Mouse (Mus musculus) hindbrain, embryonic 16.5 days (tissue): ENCODE results near the gene Rsc1a1. TPM values are rescaled to one million over a fixed set of nuclear protein-coding genes. Genes with fewer than 3 reads are reported as not detected.

Experiments
- ATAC-seq: fragments of 200-750 bp; cut with Nextera tagmentation; 2 replicates; pipeline ENCODE4 v1.8.0; 2017; ENCODE audit warnings: moderate TSS enrichment, moderate library complexity
- H3K27ac ChIP-seq: fragments of 300-500 bp; sonication (generic); 2 replicates; pipeline ENCODE4 v1.5.1; 2014; ENCODE audit warnings: low read depth, mild to moderate bottlenecking, control low read depth, low read length, moderate library complexity
- H3K27me3 ChIP-seq: fragments of 300-500 bp; sonication (generic); replicated peaks from 2 replicates; pipeline ENCODE4 v1.6.1; 2014; ENCODE audit warnings: low read length; ENCODE audit not compliant: control insufficient read depth, insufficient read depth
- H3K36me3 ChIP-seq: fragments of 300-500 bp; sonication (generic); 2 replicates; pipeline ENCODE4 v1.6.1; 2014; ENCODE audit warnings: mild to moderate bottlenecking, low read length, moderate library complexity, mixed read lengths; ENCODE audit not compliant: control insufficient read depth, insufficient read depth
- H3K4me1 ChIP-seq: fragments of 300-500 bp; sonication (generic); 2 replicates; pipeline ENCODE4 v1.6.1; 2014; ENCODE audit warnings: low read depth, low read length; ENCODE audit not compliant: control insufficient read depth, insufficient read depth
- H3K4me2 ChIP-seq: fragments of 300-500 bp; sonication (generic); 2 replicates; pipeline ENCODE4 v1.6.1; 2014; ENCODE audit warnings: mild to moderate bottlenecking, low read length, control low read depth, moderate library complexity
- H3K4me3 ChIP-seq: fragments of 300-500 bp; sonication (generic); 2 replicates; pipeline ENCODE4 v1.5.1; 2014; ENCODE audit warnings: mild to moderate bottlenecking, low read length, control low read depth, moderate library complexity
- H3K9ac ChIP-seq: fragments of 300-500 bp; sonication (generic); 2 replicates; pipeline ENCODE4 v1.6.1; 2014; ENCODE audit warnings: low read depth, mild to moderate bottlenecking, control low read depth, low read length, moderate library complexity
- H3K9me3 ChIP-seq: fragments of 300-500 bp; sonication (generic); 2 replicates; pipeline ENCODE4 v1.6.1; 2014; ENCODE audit warnings: mild to moderate bottlenecking, low read length, moderate library complexity; ENCODE audit not compliant: control insufficient read depth
- WGBS: fragments of 180-500 bp; shearing (Covaris S2); extraction: QIAGEN DNeasy Blood & Tissue Kit; methylation state at CpG from one replicate; pipeline ENCODE4 v1.1.7; 2014; 5-methylcytosine and 5-hydroxymethylcytosine counted together
- polyA plus RNA-seq: library from polyadenylated mRNA; unstranded; fragments of >200 nt; fragmentation: Nextera tagmentation; extraction: Ambion mirVana; gene quantifications from 2 replicates; pipeline ENCODE4 v1.2.1, GENCODE M21; 2015

The Rsc1a1 gene
- polyA plus RNA-seq, 1 experiment from 2014 or later = not detected

- no peak for ATAC-seq
- Histone ChIP-seq H3K27me3 (no peaks in the 10 kb centered on the region), H3K9me3 (no peaks in the 10 kb centered on the region), H3K4me3 (no peak overlapping the region), H3K27ac (no peak overlapping the region), H3K4me1 (peaks cover 8% of the 10 kb centered on the region; the same call in 1 of the 2 replicates), H3K36me3 (peaks cover 10% of the 10 kb centered on the region; the same call in 1 of the 2 replicates), H3K9ac (no peak overlapping the region), H3K4me2 (no peak overlapping the region)
- 91% methylated on average over 8 of the region's 8 CpGs for WGBS
These were observed 32.4 kb downstream of the Rsc1a1 start for GRCm38 (mm10) chr4:141653044-141653443.

GRCm38 (mm10) chr4:141651944-141652343 is 33.5 kb downstream of the Rsc1a1 start:
- no peak overlapping the region for H3K9ac ChIP-seq
- WGBS = 79% methylated on average over 10 of the region's 10 CpGs
- no peaks in the 10 kb centered on the region for H3K27me3 ChIP-seq
- H3K27ac ChIP-seq = no peak overlapping the region
- H3K4me2 ChIP-seq = no peak overlapping the region
- H3K36me3 ChIP-seq = peaks cover 8% of the 10 kb centered on the region; the same call in 1 of the 2 replicates
- no peak overlapping the region for H3K4me3 ChIP-seq
- H3K9me3 ChIP-seq = no peaks in the 10 kb centered on the region
- no peak for ATAC-seq
- H3K4me1 ChIP-seq = peaks cover 8% of the 10 kb centered on the region; the same call in 1 of the 2 replicates

DNA sequence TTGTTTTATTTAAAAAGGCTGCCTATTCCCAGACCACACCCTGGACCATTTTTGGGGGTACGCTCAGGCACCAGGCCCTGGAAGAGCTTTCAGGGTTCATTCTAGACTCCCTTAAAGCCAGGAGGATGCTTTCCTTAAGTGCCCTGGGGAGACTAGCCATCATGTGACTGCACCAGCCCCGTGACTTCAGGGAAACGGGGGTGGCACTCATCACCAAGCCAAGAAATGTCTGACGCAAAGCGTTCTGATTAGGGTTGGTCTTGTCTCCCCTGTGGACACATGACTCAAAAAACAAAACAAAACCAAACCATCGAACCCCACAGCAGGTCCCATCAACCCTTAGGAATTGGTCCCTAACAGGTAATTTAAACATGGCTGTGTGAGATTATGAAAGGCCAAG is 34.1 kb downstream of the Rsc1a1 start:
- H3K27ac ChIP-seq = no peak overlapping the region
- H3K9ac ChIP-seq = no peak overlapping the region
- no peak overlapping the region for H3K4me2 ChIP-seq
- 79% methylated on average over 6 of the region's 6 CpGs for WGBS
- H3K9me3 ChIP-seq = no peaks in the 10 kb centered on the region
- H3K4me1 ChIP-seq = peaks cover 8% of the 10 kb centered on the region; the same call in 1 of the 2 replicates
- no peak overlapping the region for H3K4me3 ChIP-seq
- H3K36me3 ChIP-seq = peaks cover 5% of the 10 kb centered on the region; the same call in 1 of the 2 replicates
- H3K27me3 ChIP-seq = no peaks in the 10 kb centered on the region
- no peak for ATAC-seq

GRCm38 (mm10) chr4:141649244-141649643 is 36.2 kb downstream of the Rsc1a1 start:
- 55% methylated on average over 6 of the region's 6 CpGs for WGBS
- peak; percentile 37; the same call in 1 of the 2 replicates for ATAC-seq

DNA sequence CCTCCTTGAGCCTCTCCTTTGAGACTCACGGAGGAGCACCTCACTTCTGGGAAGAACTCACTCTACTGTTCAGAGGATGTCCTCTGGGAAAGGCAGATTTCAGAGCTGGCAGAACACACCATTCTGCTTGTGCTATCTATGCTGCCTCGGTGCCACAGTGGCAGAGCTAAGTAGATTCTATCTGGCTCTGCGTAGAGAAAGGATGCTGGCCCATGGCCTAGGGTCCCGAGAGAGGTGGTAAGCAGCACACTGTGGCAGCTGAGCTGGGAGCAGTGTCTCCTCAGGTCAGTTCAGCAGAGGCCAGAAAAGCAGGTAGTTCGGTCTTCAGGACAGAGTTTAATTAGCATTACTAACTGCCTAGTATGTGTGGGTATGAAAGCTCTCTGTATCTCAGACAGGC is 37.1 kb downstream of the Rsc1a1 start:
- Histone ChIP-seq H3K27me3 (no peaks in the 10 kb centered on the region), H3K4me3 (no peak overlapping the region), H3K36me3 (peaks cover 5% of the 10 kb centered on the region; the same call in 1 of the 2 replicates), H3K4me2 (no peak overlapping the region), H3K4me1 (peaks cover 17% of the 10 kb centered on the region), H3K9me3 (no peaks in the 10 kb centered on the region), H3K27ac (no peak overlapping the region), H3K9ac (no peak overlapping the region)
- WGBS = 71% methylated on average over 5 of the region's 5 CpGs
- ATAC-seq = no peak

More at GRCm38 (mm10) chr4:141649244-141649643, 36.2 kb downstream of the Rsc1a1 start:
- Histone ChIP-seq H3K9me3 (no peaks in the 10 kb centered on the region), H3K36me3 (peaks cover 5% of the 10 kb centered on the region; the same call in 1 of the 2 replicates), H3K4me2 (no peak overlapping the region), H3K4me3 (no peak overlapping the region), H3K4me1 (peaks cover 8% of the 10 kb centered on the region; the same call in 1 of the 2 replicates), H3K9ac (no peak overlapping the region), H3K27me3 (no peaks in the 10 kb centered on the region), H3K27ac (peak overlapping the region; percentile 48; the same call in 1 of the 2 replicates)

DNA sequence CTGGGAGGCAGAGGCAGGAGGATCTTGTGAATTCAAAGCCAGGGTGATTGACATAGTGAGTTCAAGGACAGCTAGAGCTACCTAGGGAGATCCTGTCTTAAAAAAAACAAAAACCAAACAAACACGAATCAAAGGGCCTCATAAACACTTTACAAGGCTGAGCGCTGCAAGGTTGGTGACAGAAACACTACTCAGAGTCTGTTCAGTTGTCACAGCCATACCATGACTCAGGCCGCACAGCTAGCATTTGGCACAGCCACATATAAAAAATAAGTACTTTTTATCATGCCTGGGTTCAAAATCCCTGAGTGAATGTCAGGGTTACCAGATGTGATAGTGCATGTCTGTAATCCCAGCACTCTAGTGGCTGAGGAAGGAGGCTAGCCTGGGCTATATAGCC is 38.2 kb downstream of the Rsc1a1 start:
- Histone ChIP-seq H3K27me3 (no peaks in the 10 kb centered on the region), H3K27ac (no peak overlapping the region), H3K4me1 (peaks cover 24% of the 10 kb centered on the region), H3K4me3 (no peak overlapping the region), H3K9me3 (no peaks in the 10 kb centered on the region), H3K9ac (no peak overlapping the region), H3K4me2 (no peak overlapping the region), H3K36me3 (peaks cover 5% of the 10 kb centered on the region; the same call in 1 of the 2 replicates)
- 91% methylated on average over 3 of the region's 3 CpGs for WGBS
- no peak for ATAC-seq

DNA sequence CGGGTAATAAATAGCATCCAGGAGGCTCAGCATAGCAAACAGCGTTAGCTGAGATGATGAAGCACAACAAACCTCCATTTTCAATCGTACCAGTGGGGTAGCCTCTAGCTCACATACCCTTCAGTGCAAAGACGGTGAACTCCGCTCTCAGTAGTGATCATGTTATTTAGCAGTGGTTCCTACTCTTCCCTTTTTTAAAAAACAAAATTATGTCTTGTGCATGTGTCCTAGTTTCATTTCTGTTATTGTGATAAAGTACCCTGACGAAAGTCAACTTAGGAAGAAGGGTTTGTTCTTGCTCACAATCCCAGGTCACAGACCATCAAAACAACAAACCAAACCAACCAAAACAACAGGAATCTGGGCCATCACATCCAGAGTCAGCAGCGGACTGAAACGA is 39.4 kb downstream of the Rsc1a1 start:
- 96% methylated on average over 8 of the region's 8 CpGs for WGBS
- Histone ChIP-seq H3K36me3 (peaks cover 12% of the 10 kb centered on the region), H3K4me1 (peaks cover 25% of the 10 kb centered on the region), H3K27me3 (no peaks in the 10 kb centered on the region), H3K9ac (no peak overlapping the region), H3K4me3 (no peak overlapping the region), H3K27ac (no peak overlapping the region), H3K4me2 (no peak overlapping the region), H3K9me3 (no peaks in the 10 kb centered on the region)
- no peak for ATAC-seq

- peak; percentile 91 for ATAC-seq
- Histone ChIP-seq H3K27me3 (no peaks in the 10 kb centered on the region), H3K4me2 (0 out of 2 replicates have a peak overlapping the region, but pooled peaks have one; percentile 16), H3K9ac (no peak overlapping the region; the same call in 1 of the 2 replicates), H3K9me3 (no peaks in the 10 kb centered on the region), H3K27ac (peak overlapping the region; percentile 83), H3K4me1 (peaks cover 17% of the 10 kb centered on the region), H3K4me3 (no peak overlapping the region), H3K36me3 (peaks cover 16% of the 10 kb centered on the region)
- WGBS = 31% methylated on average over 7 of the region's 7 CpGs
These were observed 42.1 kb downstream of the Rsc1a1 start for GRCm38 (mm10) chr4:141643118-141643855.

GRCm38 (mm10) chr4:141641961-141642811 is 43.2 kb downstream of the Rsc1a1 start:
- Histone ChIP-seq H3K27me3 (no peaks in the 10 kb centered on the region), H3K27ac (peak overlapping the region; percentile 71), H3K9me3 (no peaks in the 10 kb centered on the region), H3K9ac (no peak overlapping the region), H3K4me1 (peaks cover 17% of the 10 kb centered on the region), H3K4me2 (no peak overlapping the region), H3K4me3 (no peak overlapping the region), H3K36me3 (peaks cover 16% of the 10 kb centered on the region)
- 0 out of 2 replicates have a peak, but pooled peaks have one; percentile 24 for ATAC-seq
- WGBS = 91% methylated on average over 25 of the region's 25 CpGs
